Mouse (Mus musculus): Measurements from ENCODE around the gene Higd1a.

DNA sequence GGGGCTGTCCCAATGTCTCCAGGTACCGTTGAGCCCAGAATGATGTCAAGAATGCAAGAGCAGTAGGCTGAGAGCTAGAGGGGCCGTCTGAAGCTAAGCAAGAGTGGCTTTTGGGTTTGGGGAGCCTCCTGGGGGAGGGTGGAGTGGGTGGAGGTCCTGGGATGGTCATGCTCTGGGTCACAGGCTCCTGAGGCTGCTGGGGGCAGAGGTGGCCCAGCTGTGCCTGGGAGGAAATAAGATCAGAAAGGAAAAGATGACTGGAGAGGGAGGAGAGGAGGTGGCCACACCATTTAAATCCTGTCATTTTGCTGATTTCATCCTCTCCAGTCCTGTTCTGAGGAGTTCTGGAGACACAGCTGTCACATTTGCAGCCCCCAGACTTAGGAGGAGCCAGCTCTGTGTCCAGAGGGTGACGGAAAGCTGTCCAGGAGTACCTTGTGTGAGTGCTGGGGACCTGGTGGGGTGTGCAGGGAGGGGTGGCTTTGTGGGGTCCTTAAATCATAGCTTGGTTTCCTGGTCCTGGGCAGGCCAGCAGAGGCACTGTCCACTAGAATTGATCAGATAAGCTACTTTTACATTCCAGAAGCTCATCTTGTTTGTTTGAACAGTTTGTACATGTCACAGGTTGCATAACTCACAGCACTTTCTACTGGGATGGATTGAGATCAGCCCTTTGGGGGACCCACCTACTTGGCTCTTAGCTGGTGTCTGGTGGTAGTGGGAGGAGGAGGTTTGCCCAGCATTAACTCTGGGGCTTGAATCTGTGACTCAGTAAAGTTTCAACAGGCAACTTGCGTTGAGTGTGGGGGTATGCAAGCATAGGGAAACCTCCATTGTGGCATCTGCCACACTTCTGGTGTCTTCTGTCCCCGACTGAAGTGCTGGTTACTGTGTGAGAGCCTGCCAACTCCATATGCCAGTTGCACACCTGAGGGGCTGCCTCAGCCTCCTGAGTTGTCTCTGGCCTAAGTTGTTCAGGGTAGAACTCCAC, 43.8 kb upstream of the Higd1a start:
- TF ChIP-seq CTCF (IDR thresholded peaks at IDR 0.05; ENCODE audit: low read depth, low read length): no peak
- no peak for TF ChIP-seq POLR2A (IDR thresholded peaks at IDR 0.05; ENCODE audit: borderline replicate concordance, low read depth, low read length)

Data from bone marrow macrophage, adult 2 months (primary cell).